Mouse (Mus musculus) naive thymus-derived CD4-positive, alpha-beta T cell, adult 5 months (primary cell): ENCODE measurements around the gene Mxd1. TPM values are rescaled to one million over a fixed set of nuclear protein-coding genes. Genes with fewer than 3 reads are reported as not detected.

Experiments used
- polyA plus RNA-seq: library from polyadenylated mRNA; unstranded; fragments of 100-300 nt; shearing (Covaris generic); gene quantifications from one replicate; pipeline ENCODE4 v1.2.1, GENCODE M21; 2017

The Mxd1 gene
- polyA plus RNA-seq = 252 TPM

GRCm38 (mm10) chr6:86668580-86669239, at the start of gene Mxd1:
Gene Mxd1 (minus strand): TSS chr6:86669161.

GRCm38 (mm10) chr6:86683872-86684654, 15.1 kb upstream of the Mxd1 start, which contains the start of gene Snrnp27:
Gene Snrnp27 (minus strand): TSS chr6:86684522.

GRCm38 (mm10) chr6:86627946-86628345, 41.0 kb downstream of the Mxd1 start, which contains the start of gene Asprv1:
Gene Asprv1 (plus strand): TSS chr6:86628164.

Other genes starting within 250 kb of the Mxd1 start
- gene Gm44790, start 242.5 kb downstream of the Mxd1 start, polyA plus RNA-seq = not detected
- 60.0 TPM for gene C87436, start 230.8 kb downstream of the Mxd1 start, polyA plus RNA-seq
- 353 TPM for gene Pcbp1, start 142.8 kb downstream of the Mxd1 start, polyA plus RNA-seq
- not detected for gene Asprv1, start 41.0 kb downstream of the Mxd1 start, polyA plus RNA-seq
- 47.7 TPM for gene Snrnp27, start 15.4 kb upstream of the Mxd1 start, polyA plus RNA-seq
- 48.4 TPM for gene Gmcl1, start 64.2 kb upstream of the Mxd1 start, polyA plus RNA-seq
- 0.88 TPM for gene Anxa4, start 124.4 kb upstream of the Mxd1 start, polyA plus RNA-seq
- gene Aak1, start 180.4 kb upstream of the Mxd1 start, polyA plus RNA-seq = 112 TPM